Mouse (Mus musculus) forebrain, embryonic 16.5 days (tissue): ENCODE results near the gene Tmem266. TPM values are rescaled to one million over a fixed set of nuclear protein-coding genes. Genes with fewer than 3 reads are reported as not detected.

Experiments
- ATAC-seq: fragments of 200-750 bp; cut with Nextera tagmentation; 2 replicates; pipeline ENCODE4 v1.8.0; 2017; ENCODE audit warnings: mild to moderate bottlenecking, moderate library complexity
- H3K27ac ChIP-seq: fragments of 300-500 bp; sonication (generic); 2 replicates; pipeline ENCODE4 v1.5.1; 2014; ENCODE audit warnings: low read length, control low read depth
- H3K27me3 ChIP-seq: fragments of 300-500 bp; sonication (generic); replicated peaks from 2 replicates; pipeline ENCODE4 v1.6.1; 2014; ENCODE audit warnings: low read length; ENCODE audit not compliant: control insufficient read depth, insufficient read depth
- H3K36me3 ChIP-seq: fragments of 300-500 bp; sonication (generic); 2 replicates; pipeline ENCODE4 v1.6.1; 2014; ENCODE audit not compliant: control insufficient read depth, insufficient read depth
- H3K4me1 ChIP-seq: fragments of 300-500 bp; sonication (generic); replicated peaks from 2 replicates; pipeline ENCODE4 v1.6.1; 2014; ENCODE audit warnings: low read length; ENCODE audit not compliant: control insufficient read depth, insufficient read depth
- H3K4me2 ChIP-seq: fragments of 300-500 bp; sonication (generic); 2 replicates; pipeline ENCODE4 v1.6.1; 2014; ENCODE audit warnings: mild to moderate bottlenecking, low read length, control low read depth
- H3K4me3 ChIP-seq: fragments of 300-500 bp; sonication (generic); replicated peaks from 2 replicates; pipeline ENCODE4 v1.5.1; 2014; ENCODE audit warnings: mild to moderate bottlenecking, low read length, control low read depth
- H3K9ac ChIP-seq: fragments of 300-500 bp; sonication (generic); replicated peaks from 2 replicates; pipeline ENCODE4 v1.6.1; 2014; ENCODE audit warnings: low read depth, low read length, control low read depth
- H3K9me3 ChIP-seq: fragments of 300-500 bp; sonication (generic); 2 replicates; pipeline ENCODE4 v1.6.1; 2016; ENCODE audit warnings: low read length; ENCODE audit not compliant: control insufficient read depth
- WGBS: fragments of 180-500 bp; shearing (Covaris S2); extraction: QIAGEN DNeasy Blood & Tissue Kit; methylation state at CpG from one replicate; pipeline ENCODE4 v1.1.7; 2014; 5-methylcytosine and 5-hydroxymethylcytosine counted together
- polyA plus RNA-seq: library from polyadenylated mRNA; unstranded; fragments of >200 nt; fragmentation: Nextera tagmentation; extraction: Ambion mirVana; gene quantifications from 2 replicates; pipeline ENCODE4 v1.2.1, GENCODE M21; 2015

Tmem266 gene
- polyA plus RNA-seq, 1 experiment from 2014 or later: 3.0 TPM

DNA sequence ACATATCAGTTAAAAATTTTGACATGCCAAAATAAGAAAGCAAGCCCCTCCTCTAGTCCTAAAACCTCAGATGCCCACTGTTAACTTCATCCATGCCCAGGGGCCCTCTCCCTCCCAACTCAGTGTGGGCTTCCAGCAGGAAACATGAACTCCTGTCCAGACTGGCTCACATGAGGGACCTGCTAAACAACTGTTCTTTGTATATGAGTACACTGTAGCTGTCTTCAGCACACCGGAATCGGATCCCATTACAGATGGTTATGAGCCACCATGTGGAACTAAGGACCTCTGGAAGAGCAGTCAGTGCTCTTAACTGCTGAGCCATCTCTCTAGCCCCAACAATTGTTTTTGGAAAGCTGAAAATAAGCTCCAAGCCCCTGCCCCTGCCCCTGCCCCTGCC, 80.1 kb downstream of the Tmem266 start:
- WGBS: 76% methylated on average over 2 of the region's 2 CpGs

DNA sequence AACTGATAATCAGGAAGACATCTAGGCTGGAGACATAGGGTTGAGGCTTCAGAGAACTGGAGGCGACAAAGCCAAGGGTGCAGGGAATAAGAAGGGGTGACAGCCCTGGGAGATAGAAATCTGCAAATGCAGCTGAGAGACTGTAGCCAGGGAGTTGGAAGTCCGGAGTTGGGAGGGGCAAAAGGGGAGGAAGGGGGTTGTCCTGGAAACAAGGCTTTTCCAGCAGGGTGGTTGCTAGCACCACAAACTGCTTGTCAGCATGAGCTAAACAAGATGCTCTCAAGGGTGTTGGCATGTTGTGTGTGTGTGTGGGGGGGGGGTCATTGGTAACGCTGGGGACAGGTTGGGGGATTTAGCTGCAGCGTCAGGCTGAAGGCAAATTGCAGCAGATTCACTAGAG, 82.1 kb downstream of the Tmem266 start:
- H3K27ac ChIP-seq: no peak overlapping the region
- H3K4me3 ChIP-seq: no peak overlapping the region
- H3K4me1 ChIP-seq: no peaks in the 10 kb centered on the region; the same call in 1 of the 2 replicates
- no peaks in the 10 kb centered on the region for H3K9me3 ChIP-seq
- H3K36me3 ChIP-seq: no peaks in the 10 kb centered on the region
- ATAC-seq: no peak
- WGBS: 35% methylated on average over 4 of the region's 4 CpGs
- no peak overlapping the region for H3K4me2 ChIP-seq
- H3K27me3 ChIP-seq: no peaks in the 10 kb centered on the region
- no peak overlapping the region for H3K9ac ChIP-seq

More for the DNA sequence above, 80.1 kb downstream of the Tmem266 start:
- no peak overlapping the region for H3K4me2 ChIP-seq
- H3K4me1 ChIP-seq: no peaks in the 10 kb centered on the region; the same call in 1 of the 2 replicates
- H3K4me3 ChIP-seq: no peak overlapping the region
- no peaks in the 10 kb centered on the region for H3K9me3 ChIP-seq
- no peak for ATAC-seq
- no peaks in the 10 kb centered on the region for H3K27me3 ChIP-seq
- no peaks in the 10 kb centered on the region for H3K36me3 ChIP-seq
- no peak overlapping the region for H3K27ac ChIP-seq
- H3K9ac ChIP-seq: no peak overlapping the region

DNA sequence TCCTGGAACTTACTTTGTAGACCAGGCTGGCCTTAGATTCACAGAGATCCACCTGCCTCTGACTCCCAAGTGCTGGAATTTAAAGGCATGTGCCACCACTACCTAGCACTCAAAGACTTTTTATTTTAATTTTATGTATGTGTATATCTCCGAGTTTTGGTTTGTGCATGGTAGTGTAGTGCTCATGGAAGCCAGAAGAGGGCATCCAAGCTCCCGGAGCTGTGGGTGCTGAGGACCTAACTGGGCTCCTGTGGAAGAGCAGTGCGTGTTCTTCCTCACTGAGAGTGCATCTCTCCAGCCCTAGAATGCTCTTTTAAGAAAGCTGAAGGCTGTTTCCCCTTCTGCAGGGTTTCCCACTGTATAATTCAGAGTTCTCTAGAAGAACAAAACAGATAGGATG, 83.1 kb downstream of the Tmem266 start:
- ATAC-seq: no peak
- Histone ChIP-seq H3K4me3 (no peak overlapping the region), H3K9ac (no peak overlapping the region), H3K4me1 (no peaks in the 10 kb centered on the region; the same call in 1 of the 2 replicates), H3K4me2 (no peak overlapping the region), H3K36me3 (no peaks in the 10 kb centered on the region), H3K27me3 (no peaks in the 10 kb centered on the region), H3K9me3 (no peaks in the 10 kb centered on the region), H3K27ac (no peak overlapping the region)
- 43% methylated on average over 3 of the region's 3 CpGs for WGBS

DNA sequence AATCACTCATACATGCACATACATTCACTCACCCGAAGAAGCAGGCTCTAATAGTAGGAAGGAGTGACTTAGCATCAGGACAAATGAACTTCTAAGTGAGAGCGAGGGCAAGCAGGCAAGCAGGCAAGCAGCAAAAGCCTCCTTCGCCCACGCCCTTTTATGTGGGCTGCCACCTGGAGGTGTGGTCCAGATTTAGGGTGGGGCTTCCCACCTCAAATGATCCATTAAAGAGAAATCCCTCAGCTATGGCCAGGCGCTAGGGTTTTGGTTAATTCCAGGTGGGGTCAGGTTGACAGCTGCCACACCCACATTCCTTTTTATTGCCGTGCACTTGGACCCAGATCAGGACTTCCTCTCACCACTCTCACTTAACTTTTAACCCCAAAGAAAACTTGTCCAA, 83.7 kb downstream of the Tmem266 start:
- Histone ChIP-seq H3K9me3 (no peaks in the 10 kb centered on the region), H3K4me3 (no peak overlapping the region), H3K4me2 (no peak overlapping the region), H3K36me3 (no peaks in the 10 kb centered on the region), H3K27me3 (no peaks in the 10 kb centered on the region), H3K4me1 (no peaks in the 10 kb centered on the region; the same call in 1 of the 2 replicates), H3K27ac (no peak overlapping the region), H3K9ac (no peak overlapping the region)
- WGBS: 62% methylated on average over 6 of the region's 6 CpGs
- ATAC-seq: no peak

GRCm38 (mm10) chr9:55411154-55411553, 84.4 kb downstream of the Tmem266 start:
- H3K9ac ChIP-seq: no peak overlapping the region

DNA sequence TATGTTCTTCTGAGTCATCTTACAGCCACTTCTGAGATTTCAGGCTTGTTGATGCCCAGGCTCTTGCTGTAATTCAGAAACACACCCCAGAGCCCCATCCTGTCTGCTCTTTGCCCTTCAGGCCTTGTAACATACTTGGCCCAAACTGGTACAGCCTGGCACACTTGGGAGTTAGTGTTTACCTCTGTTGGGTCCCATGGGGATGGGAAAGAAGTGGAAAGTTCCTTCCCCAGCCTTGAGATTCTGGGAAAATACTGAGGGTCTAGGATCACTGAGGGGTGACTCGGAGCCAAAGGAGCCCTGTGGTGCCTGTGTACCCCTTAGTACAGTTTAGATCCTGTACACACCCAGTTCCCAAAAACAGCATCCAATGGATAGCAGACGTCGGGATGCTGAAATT, 95.1 kb downstream of the Tmem266 start:
- H3K4me2 ChIP-seq: no peak overlapping the region
- WGBS: 90% methylated on average over 3 of the region's 3 CpGs
- no peak for ATAC-seq
- H3K27me3 ChIP-seq: no peaks in the 10 kb centered on the region
- H3K27ac ChIP-seq: no peak overlapping the region
- H3K9ac ChIP-seq: no peak overlapping the region
- no peak overlapping the region for H3K4me3 ChIP-seq
- no peaks in the 10 kb centered on the region for H3K9me3 ChIP-seq
- no peaks in the 10 kb centered on the region for H3K36me3 ChIP-seq
- H3K4me1 ChIP-seq: no peaks in the 10 kb centered on the region

More at GRCm38 (mm10) chr9:55411154-55411553, 84.4 kb downstream of the Tmem266 start:
- WGBS: 37% methylated on average over 6 of the region's 6 CpGs
- H3K27me3 ChIP-seq: no peaks in the 10 kb centered on the region
- no peaks in the 10 kb centered on the region for H3K36me3 ChIP-seq
- H3K4me3 ChIP-seq: no peak overlapping the region
- H3K9me3 ChIP-seq: no peaks in the 10 kb centered on the region
- no peak overlapping the region for H3K27ac ChIP-seq
- no peaks in the 10 kb centered on the region; the same call in 1 of the 2 replicates for H3K4me1 ChIP-seq
- ATAC-seq: no peak
- H3K4me2 ChIP-seq: no peak overlapping the region

- H3K27me3 ChIP-seq: no peaks in the 10 kb centered on the region
- no peak overlapping the region for H3K27ac ChIP-seq
- no peaks in the 10 kb centered on the region for H3K9me3 ChIP-seq
- 63% methylated on average over 14 of the region's 14 CpGs for WGBS
- no peak overlapping the region for H3K4me2 ChIP-seq
- no peaks in the 10 kb centered on the region for H3K4me1 ChIP-seq
- ATAC-seq: no peak
- H3K4me3 ChIP-seq: no peak overlapping the region
- no peak overlapping the region for H3K9ac ChIP-seq
- no peaks in the 10 kb centered on the region for H3K36me3 ChIP-seq
Measured at GRCm38 (mm10) chr9:55423451-55424424, 97.0 kb downstream of the Tmem266 start.

- ATAC-seq: no peak
- Histone ChIP-seq H3K4me3 (no peak overlapping the region), H3K9me3 (no peaks in the 10 kb centered on the region), H3K27ac (no peak overlapping the region), H3K27me3 (no peaks in the 10 kb centered on the region), H3K4me1 (no peaks in the 10 kb centered on the region), H3K9ac (no peak overlapping the region), H3K4me2 (no peak overlapping the region), H3K36me3 (no peaks in the 10 kb centered on the region)
- WGBS: 68% methylated on average over 7 of the region's 7 CpGs
Measured at GRCm38 (mm10) chr9:55425271-55425810, 98.6 kb downstream of the Tmem266 start.

DNA sequence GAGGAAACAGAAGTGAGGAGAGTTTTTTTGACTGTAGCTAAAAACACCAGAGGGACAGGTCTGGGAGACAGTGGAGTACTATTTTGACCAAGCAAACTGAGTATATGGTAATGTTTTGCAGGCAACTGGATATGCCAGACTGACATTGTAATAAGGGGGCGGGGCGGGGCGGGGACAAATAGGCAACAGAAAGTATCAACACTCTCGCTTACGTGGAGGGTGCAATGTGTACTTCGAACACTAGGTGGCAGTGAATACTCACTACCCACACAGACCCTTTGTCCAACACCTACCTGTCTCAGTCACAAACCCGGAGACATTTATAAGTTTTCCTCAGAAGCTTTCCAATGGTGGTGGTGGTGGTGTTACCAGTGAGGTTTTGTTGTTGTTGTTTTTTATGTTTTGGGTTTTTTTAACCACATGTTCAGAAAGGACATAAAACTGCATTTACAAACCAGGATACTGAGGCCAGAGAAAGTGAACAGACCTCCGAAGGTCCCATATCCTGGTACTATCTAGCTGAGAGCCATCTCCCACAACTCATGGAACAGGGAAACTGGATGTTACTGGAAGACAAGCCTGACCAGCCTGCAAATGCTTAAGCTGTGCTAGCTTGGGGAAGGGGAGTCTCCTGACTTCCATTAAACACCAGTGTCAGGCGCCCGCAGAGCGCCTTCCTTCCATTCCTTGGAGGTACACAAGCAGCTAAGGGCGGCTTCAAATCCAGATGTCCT, 102.7 kb downstream of the Tmem266 start:
- Histone ChIP-seq H3K9me3 (no peaks in the 10 kb centered on the region), H3K4me1 (no peaks in the 10 kb centered on the region), H3K27ac (no peak overlapping the region), H3K4me3 (no peak overlapping the region), H3K9ac (no peak overlapping the region), H3K36me3 (no peaks in the 10 kb centered on the region), H3K27me3 (no peaks in the 10 kb centered on the region), H3K4me2 (no peak overlapping the region)
- WGBS: 33% methylated on average over 12 of the region's 12 CpGs
- ATAC-seq: peak; percentile 88
